Mouse (Mus musculus): Measurements from ENCODE around the gene Sh3d21. TPM values are rescaled to one million over a fixed set of nuclear protein-coding genes. Genes with fewer than 3 reads are reported as not detected.

Sh3d21 gene
- polyA plus RNA-seq, 1 experiment from 2014 or later = 2.5 TPM

GRCm38 (mm10) chr4:126201514-126202302 is 38.4 kb upstream of the Sh3d21 start:
- no peaks in the 10 kb centered on the region for H3K9me3 ChIP-seq (ENCODE audit: control insufficient read depth, low read length)
- H3K9ac ChIP-seq (ENCODE audit: low read length) = peak overlapping the region; percentile 86
- WGBS = under 1% methylated on average over 28 of the region's 28 CpGs
- no peak for ATAC-seq (ENCODE audit: insufficient number of reproducible peaks, insufficient read depth, low FRiP score, low read depth)
- peaks cover 9% of the 10 kb centered on the region; the same call in 1 of the 2 replicates for H3K36me3 ChIP-seq (ENCODE audit: control insufficient read depth, insufficient read depth, low read length)
- peak overlapping the region; percentile 84 for H3K4me2 ChIP-seq (ENCODE audit: low read length)
- H3K4me1 ChIP-seq (ENCODE audit: control insufficient read depth in 2 of 2, insufficient read depth in 2 of 2, low read length in 2 of 2) = peaks cover 12 to 49% of the 10 kb centered on the region in 2 experiments
- H3K27ac ChIP-seq (replicated peaks in 1 of 2; ENCODE audit: control insufficient read depth in 1 of 2, insufficient read depth in 1 of 2, low read depth in 2 of 2, low read length in 2 of 2) = peak overlapping the region; percentile 96 to 97
- H3K27me3 ChIP-seq (ENCODE audit: control insufficient read depth, insufficient read depth, low read length) = no peaks in the 10 kb centered on the region
- H3K4me3 ChIP-seq (ENCODE audit: control insufficient read depth in 1 of 2, insufficient read depth in 1 of 2, low read depth in 1 of 2, low read length in 2 of 2) = peak overlapping the region; percentile 69 to 79

DNA sequence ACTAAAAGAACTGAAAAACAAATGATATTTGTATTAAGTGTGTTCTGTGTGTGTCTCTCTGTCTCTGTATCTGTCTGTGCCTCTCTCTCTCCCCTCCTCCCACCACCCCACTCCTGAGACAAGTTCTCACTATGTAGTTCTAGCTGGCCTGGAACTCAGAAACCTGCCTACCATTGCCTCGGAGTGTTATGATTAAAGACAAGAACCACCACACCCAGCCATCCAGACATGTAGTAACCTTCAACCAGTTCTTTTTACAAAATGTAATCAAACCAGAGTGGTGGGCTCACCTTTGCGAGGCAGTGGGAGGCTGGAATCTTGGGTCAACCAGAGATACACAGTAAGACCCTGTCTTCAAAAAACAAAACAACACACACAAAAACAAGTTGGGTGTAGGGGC is 37.4 kb upstream of the Sh3d21 start:
- Histone ChIP-seq H3K9ac (ENCODE audit: low read length) (peak overlapping the region; percentile 86), H3K36me3 (ENCODE audit: control insufficient read depth, insufficient read depth, low read length) (peaks cover 9% of the 10 kb centered on the region; the same call in 1 of the 2 replicates), H3K9me3 (ENCODE audit: control insufficient read depth, low read length) (no peaks in the 10 kb centered on the region), H3K27me3 (ENCODE audit: control insufficient read depth, insufficient read depth, low read length) (no peaks in the 10 kb centered on the region), H3K4me2 (ENCODE audit: low read length) (peak overlapping the region; percentile 84), H3K4me3 (ENCODE audit: control insufficient read depth in 1 of 2, insufficient read depth in 1 of 2, low read depth in 1 of 2, low read length in 2 of 2) (peak overlapping the region; percentile 69 to 79), H3K4me1 (ENCODE audit: control insufficient read depth in 2 of 2, insufficient read depth in 2 of 2, low read length in 2 of 2) (peaks cover 12 to 49% of the 10 kb centered on the region in 2 experiments), H3K27ac (replicated peaks in 1 of 2; ENCODE audit: control insufficient read depth in 1 of 2, insufficient read depth in 1 of 2, low read depth in 2 of 2, low read length in 2 of 2) (peak overlapping the region; percentile 19 to 46; a peak in 3 of 4 replicates)
- WGBS = 25% methylated on average over 2 of the region's 2 CpGs
- no peak for ATAC-seq (ENCODE audit: insufficient number of reproducible peaks, insufficient read depth, low FRiP score, low read depth)

- ATAC-seq (ENCODE audit: insufficient number of reproducible peaks, insufficient read depth, low FRiP score, low read depth) = no peak
- Histone ChIP-seq H3K36me3 (ENCODE audit: control insufficient read depth, insufficient read depth, low read length) (peaks cover 9% of the 10 kb centered on the region; the same call in 1 of the 2 replicates), H3K4me2 (ENCODE audit: low read length) (peak overlapping the region; percentile 84), H3K9ac (ENCODE audit: low read length) (peak overlapping the region; percentile 86), H3K4me3 (ENCODE audit: control insufficient read depth in 1 of 2, insufficient read depth in 1 of 2, low read depth in 1 of 2, low read length in 2 of 2) (peak overlapping the region in 1 of 2 experiments; percentile 69; a peak in 2 of 4 replicates), H3K27me3 (ENCODE audit: control insufficient read depth, insufficient read depth, low read length) (no peaks in the 10 kb centered on the region), H3K4me1 (ENCODE audit: control insufficient read depth in 2 of 2, insufficient read depth in 2 of 2, low read length in 2 of 2) (peaks cover 12 to 49% of the 10 kb centered on the region in 2 experiments), H3K9me3 (ENCODE audit: control insufficient read depth, low read length) (no peaks in the 10 kb centered on the region), H3K27ac (replicated peaks in 1 of 2; ENCODE audit: control insufficient read depth in 1 of 2, insufficient read depth in 1 of 2, low read depth in 2 of 2, low read length in 2 of 2) (peak overlapping the region in 1 of 2 experiments; percentile 46; a peak in 2 of 4 replicates)
- 25% methylated on average over 1 of the region's 1 CpGs for WGBS
These were observed 36.7 kb upstream of the Sh3d21 start for GRCm38 (mm10) chr4:126200036-126200435.

GRCm38 (mm10) chr4:126199556-126199955 is 36.3 kb upstream of the Sh3d21 start:
- H3K27ac ChIP-seq (replicated peaks in 1 of 2; ENCODE audit: control insufficient read depth in 1 of 2, insufficient read depth in 1 of 2, low read depth in 2 of 2, low read length in 2 of 2) = no peak overlapping the region; a peak in 1 of 4 replicates
- H3K4me1 ChIP-seq (ENCODE audit: control insufficient read depth in 2 of 2, insufficient read depth in 2 of 2, low read length in 2 of 2) = peaks cover 12 to 49% of the 10 kb centered on the region in 2 experiments
- peaks cover 13% of the 10 kb centered on the region for H3K36me3 ChIP-seq (ENCODE audit: control insufficient read depth, insufficient read depth, low read length)
- peak overlapping the region in 1 of 2 experiments; percentile 69; a peak in 2 of 4 replicates for H3K4me3 ChIP-seq (ENCODE audit: control insufficient read depth in 1 of 2, insufficient read depth in 1 of 2, low read depth in 1 of 2, low read length in 2 of 2)
- 48% methylated on average over 6 of the region's 6 CpGs for WGBS
- H3K27me3 ChIP-seq (ENCODE audit: control insufficient read depth, insufficient read depth, low read length) = no peaks in the 10 kb centered on the region
- peak overlapping the region; percentile 86; the same call in 1 of the 2 replicates for H3K9ac ChIP-seq (ENCODE audit: low read length)
- no peak for ATAC-seq (ENCODE audit: insufficient number of reproducible peaks, insufficient read depth, low FRiP score, low read depth)
- peak overlapping the region; percentile 84 for H3K4me2 ChIP-seq (ENCODE audit: low read length)
- no peaks in the 10 kb centered on the region for H3K9me3 ChIP-seq (ENCODE audit: control insufficient read depth, low read length)

DNA sequence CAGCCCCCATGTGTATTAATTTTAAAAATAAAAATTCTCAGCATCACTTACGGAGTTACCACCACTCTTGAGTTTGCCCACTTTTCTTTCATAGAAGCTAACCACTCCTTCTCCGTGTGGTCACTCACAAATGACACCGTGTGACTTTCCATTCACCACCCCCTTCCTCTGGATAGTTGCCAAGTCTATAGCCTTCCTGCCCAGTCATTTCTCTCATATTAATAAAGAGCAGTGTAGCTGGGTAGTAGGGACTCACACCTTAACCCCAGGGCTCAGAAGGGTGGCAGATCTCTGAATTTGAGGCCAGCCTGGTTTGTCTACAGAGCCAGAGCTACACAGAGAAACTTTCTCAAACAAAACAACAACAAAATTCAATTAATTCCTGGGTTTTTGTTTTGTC is 34.2 kb upstream of the Sh3d21 start:
- Histone ChIP-seq H3K9me3 (ENCODE audit: control insufficient read depth, low read length) (no peaks in the 10 kb centered on the region), H3K4me1 (ENCODE audit: control insufficient read depth in 2 of 2, insufficient read depth in 2 of 2, low read length in 2 of 2) (peaks cover 9 to 38% of the 10 kb centered on the region in 2 experiments), H3K4me2 (ENCODE audit: low read length) (peak overlapping the region; percentile 30), H3K4me3 (ENCODE audit: control insufficient read depth in 1 of 2, insufficient read depth in 1 of 2, low read depth in 1 of 2, low read length in 2 of 2) (no peak overlapping the region), H3K27me3 (ENCODE audit: control insufficient read depth, insufficient read depth, low read length) (no peaks in the 10 kb centered on the region), H3K27ac (replicated peaks in 1 of 2; ENCODE audit: control insufficient read depth in 1 of 2, insufficient read depth in 1 of 2, low read depth in 2 of 2, low read length in 2 of 2) (no peak overlapping the region), H3K9ac (ENCODE audit: low read length) (peak overlapping the region; percentile 23; the same call in 1 of the 2 replicates), H3K36me3 (ENCODE audit: control insufficient read depth, insufficient read depth, low read length) (peaks cover 33% of the 10 kb centered on the region)
- 30% methylated on average over 3 of the region's 3 CpGs for WGBS
- ATAC-seq (ENCODE audit: insufficient number of reproducible peaks, insufficient read depth, low FRiP score, low read depth) = no peak

DNA sequence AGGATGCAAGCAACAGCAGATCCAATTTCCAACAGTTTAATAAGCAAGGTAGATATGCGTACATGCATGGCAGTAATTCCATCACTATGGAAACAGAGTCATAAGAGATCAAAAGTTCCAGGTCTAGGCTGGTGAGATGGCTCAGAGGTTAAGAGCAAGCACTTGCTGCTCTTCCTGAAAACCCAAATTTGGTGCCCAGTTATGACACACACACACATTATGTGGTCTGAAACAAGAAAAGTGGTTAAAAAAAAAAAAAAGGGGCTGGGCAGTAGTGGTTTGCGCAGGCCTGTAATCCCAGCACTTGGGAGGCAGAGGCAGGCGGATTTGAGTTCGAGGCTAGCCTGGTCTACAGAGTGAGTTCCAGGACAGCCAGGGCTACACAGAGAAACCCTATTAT is 31.6 kb upstream of the Sh3d21 start:
- no peak for ATAC-seq (ENCODE audit: insufficient number of reproducible peaks, insufficient read depth, low FRiP score, low read depth)
- 93% methylated on average over 4 of the region's 4 CpGs for WGBS
- Histone ChIP-seq H3K27me3 (ENCODE audit: control insufficient read depth, insufficient read depth, low read length) (no peaks in the 10 kb centered on the region), H3K36me3 (ENCODE audit: control insufficient read depth, insufficient read depth, low read length) (peaks cover 56% of the 10 kb centered on the region), H3K4me1 (ENCODE audit: control insufficient read depth in 2 of 2, insufficient read depth in 2 of 2, low read length in 2 of 2) (peaks cover 6 to 27% of the 10 kb centered on the region in 2 experiments), H3K4me3 (ENCODE audit: control insufficient read depth in 1 of 2, insufficient read depth in 1 of 2, low read depth in 1 of 2, low read length in 2 of 2) (no peak overlapping the region), H3K9ac (ENCODE audit: low read length) (no peak overlapping the region), H3K9me3 (ENCODE audit: control insufficient read depth, low read length) (no peaks in the 10 kb centered on the region), H3K4me2 (ENCODE audit: low read length) (no peak overlapping the region), H3K27ac (replicated peaks in 1 of 2; ENCODE audit: control insufficient read depth in 1 of 2, insufficient read depth in 1 of 2, low read depth in 2 of 2, low read length in 2 of 2) (no peak overlapping the region)

DNA sequence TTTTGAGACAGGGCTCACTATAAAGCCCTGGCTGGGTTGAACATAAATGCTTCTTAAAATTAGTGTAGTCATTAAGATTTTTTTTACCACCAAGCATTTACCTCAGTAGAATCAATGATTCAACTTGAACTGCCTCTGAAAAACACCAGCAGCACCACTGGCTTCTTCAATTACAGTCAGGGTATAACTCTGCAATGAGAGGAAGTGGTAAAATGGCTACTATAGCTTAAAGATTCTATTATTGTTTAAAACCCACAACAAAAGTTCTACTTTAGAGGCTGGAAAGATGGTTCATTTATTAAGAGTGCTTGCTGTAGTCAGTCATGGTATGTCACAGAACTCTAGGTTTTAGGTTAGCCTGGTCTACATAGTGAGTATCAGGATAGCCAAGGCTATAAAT is 30.9 kb upstream of the Sh3d21 start:
- Histone ChIP-seq H3K4me2 (ENCODE audit: low read length) (no peak overlapping the region), H3K4me1 (ENCODE audit: control insufficient read depth in 2 of 2, insufficient read depth in 2 of 2, low read length in 2 of 2) (peaks cover 4 to 20% of the 10 kb centered on the region in 2 experiments), H3K4me3 (ENCODE audit: control insufficient read depth in 1 of 2, insufficient read depth in 1 of 2, low read depth in 1 of 2, low read length in 2 of 2) (no peak overlapping the region), H3K36me3 (ENCODE audit: control insufficient read depth, insufficient read depth, low read length) (peaks cover 60% of the 10 kb centered on the region), H3K9me3 (ENCODE audit: control insufficient read depth, low read length) (no peaks in the 10 kb centered on the region), H3K9ac (ENCODE audit: low read length) (no peak overlapping the region), H3K27me3 (ENCODE audit: control insufficient read depth, insufficient read depth, low read length) (no peaks in the 10 kb centered on the region), H3K27ac (replicated peaks in 1 of 2; ENCODE audit: control insufficient read depth in 1 of 2, insufficient read depth in 1 of 2, low read depth in 2 of 2, low read length in 2 of 2) (no peak overlapping the region)
- no peak for ATAC-seq (ENCODE audit: insufficient number of reproducible peaks, insufficient read depth, low FRiP score, low read depth)

Data from heart, embryonic 14.5 days (tissue).